Mouse (Mus musculus) ovary, adult 2 months (tissue): Measurements from ENCODE around the gene Qpct. TPM values are rescaled to one million over a fixed set of nuclear protein-coding genes. Genes with fewer than 3 reads are reported as not detected.

Experiments
- polyA plus RNA-seq: library from polyadenylated mRNA; depleted of rRNA; stranded (reverse); fragments of >200 nt; gene quantifications from 2 replicates; pipeline ENCODE4 v1.2.3, GENCODE M21; 2012; rRNA removed

Qpct gene
- polyA plus RNA-seq, result 5.1 and 7.4 TPM in 2 replicates

GRCm38 (mm10) chr17:79051606-79052005 is at the start of gene Qpct:
Qpct (plus strand) TSS chr17:79051906.

GRCm38 (mm10) chr17:79020208-79020983 is 31.3 kb upstream of the Qpct start, which contains the start of gene Prkd3:
Prkd3 (minus strand) TSS chr17:79020816.

Other genes with a start within 250 kb of the Qpct start
- gene Heatr5b, start 216.5 kb upstream of the Qpct start, polyA plus RNA-seq, result 14.0 and 19.8 TPM in 2 replicates
- 9.9 and 13.1 TPM in 2 replicates for gene Gpatch11, start 216.3 kb upstream of the Qpct start, polyA plus RNA-seq
- gene Eif2ak2, start 169.3 kb upstream of the Qpct start, polyA plus RNA-seq, result 2.1 and 4.4 TPM in 2 replicates
- gene Sult6b1, start 144.9 kb upstream of the Qpct start, polyA plus RNA-seq, result not detected in 2 replicates
- 2.3 and 3.0 TPM in 2 replicates for gene Cebpzos, start 135.4 kb upstream of the Qpct start, polyA plus RNA-seq
- 2.4 and 4.0 TPM in 2 replicates for gene Cebpz, start 114.8 kb upstream of the Qpct start, polyA plus RNA-seq
- 7.2 and 8.2 TPM in 2 replicates for gene Ndufaf7, start 114.8 kb upstream of the Qpct start, polyA plus RNA-seq
- 10.9 and 15.1 TPM in 2 replicates for gene Prkd3, start 31.1 kb upstream of the Qpct start, polyA plus RNA-seq